Mouse (Mus musculus) testis, adult 2 months (tissue): ENCODE results near the gene Cacna2d1. TPM values are rescaled to one million over a fixed set of nuclear protein-coding genes. Genes with fewer than 3 reads are reported as not detected.

Experiments
- H3K27ac ChIP-seq: fragments of 200-500 bp; 2 replicates; pipeline ENCODE4 v1.5.1; 2012; ENCODE audit warnings: low read depth, low read length; ENCODE audit not compliant: control insufficient read depth, insufficient read depth
- H3K27me3 ChIP-seq: fragments of 200-500 bp; 2 replicates; pipeline ENCODE4 v1.6.1; 2012; ENCODE audit warnings: mild to moderate bottlenecking, low read length, moderate library complexity; ENCODE audit not compliant: control insufficient read depth, insufficient read depth
- H3K36me3 ChIP-seq: fragments of 200-500 bp; 2 replicates; pipeline ENCODE4 v1.6.1; 2012; ENCODE audit warnings: mild to moderate bottlenecking, low read length; ENCODE audit not compliant: control insufficient read depth, insufficient read depth
- H3K4me1 ChIP-seq: fragments of 200-500 bp; 2 replicates; pipeline ENCODE4 v1.6.1; 2012; ENCODE audit warnings: low read length; ENCODE audit not compliant: control insufficient read depth, insufficient read depth
- H3K4me3 ChIP-seq: fragments of 200-500 bp; 2 replicates; pipeline ENCODE4 v1.5.1; 2012; ENCODE audit warnings: low read depth, mild to moderate bottlenecking, low read length, moderate library complexity, mixed read lengths; ENCODE audit not compliant: control insufficient read depth
- CTCF ChIP-seq: fragments of 200-500 bp; IDR thresholded peaks from 2 replicates; pipeline ENCODE4 v1.5.1; 2012; ENCODE audit warnings: low read depth, mild to moderate bottlenecking, inconsistent platforms, low read length, moderate library complexity; ENCODE audit not compliant: control insufficient read depth, insufficient read depth, insufficient replicate concordance
- POLR2A ChIP-seq: fragments of 200-500 bp; IDR thresholded peaks from 2 replicates; pipeline ENCODE4 v1.6.1; 2012; ENCODE audit warnings: low read depth, mild to moderate bottlenecking, inconsistent platforms, low read length, moderate library complexity; ENCODE audit not compliant: control insufficient read depth
- polyA plus RNA-seq: library from polyadenylated mRNA; depleted of rRNA; stranded (reverse); fragments of >200 nt; gene quantifications from 2 replicates; pipeline ENCODE4 v1.2.3, GENCODE M21; 2012

Cacna2d1 gene
- polyA plus RNA-seq, 1 experiment: 1.5 TPM

- Histone ChIP-seq H3K27ac (no peak overlapping the region), H3K4me1 (no peaks in the 10 kb centered on the region), H3K4me3 (no peak overlapping the region), H3K27me3 (no peaks in the 10 kb centered on the region), H3K36me3 (no peaks in the 10 kb centered on the region)
- TF ChIP-seq POLR2A (no peak), CTCF (no peak)
Measured at GRCm38 (mm10) chr5:16199816-16200215, 265.3 kb downstream of the Cacna2d1 start.

GRCm38 (mm10) chr5:16221960-16222359 lies 287.5 kb downstream of the Cacna2d1 start:
- Histone ChIP-seq H3K4me3 (no peak overlapping the region), H3K27ac (no peak overlapping the region), H3K4me1 (no peaks in the 10 kb centered on the region), H3K36me3 (no peaks in the 10 kb centered on the region), H3K27me3 (no peaks in the 10 kb centered on the region)
- TF ChIP-seq CTCF: no peak
- no peak for TF ChIP-seq POLR2A

GRCm38 (mm10) chr5:16225359-16225758 lies 290.9 kb downstream of the Cacna2d1 start:
- Histone ChIP-seq H3K36me3 (no peaks in the 10 kb centered on the region), H3K27me3 (no peaks in the 10 kb centered on the region), H3K27ac (no peak overlapping the region), H3K4me1 (no peaks in the 10 kb centered on the region), H3K4me3 (no peak overlapping the region)
- TF ChIP-seq POLR2A (no peak), CTCF (no peak)

- TF ChIP-seq POLR2A (no peak), CTCF (no peak)
- Histone ChIP-seq H3K27ac (no peak overlapping the region), H3K27me3 (no peaks in the 10 kb centered on the region), H3K4me1 (no peaks in the 10 kb centered on the region), H3K4me3 (no peak overlapping the region), H3K36me3 (no peaks in the 10 kb centered on the region)
Measured at GRCm38 (mm10) chr5:16229384-16229783, 294.9 kb downstream of the Cacna2d1 start.

- H3K27ac ChIP-seq: no peak overlapping the region
- H3K4me1 ChIP-seq: no peaks in the 10 kb centered on the region
- H3K4me3 ChIP-seq: no peak overlapping the region
- TF ChIP-seq CTCF: no peak
- TF ChIP-seq POLR2A: no peak
- H3K27me3 ChIP-seq: no peaks in the 10 kb centered on the region
- H3K36me3 ChIP-seq: no peaks in the 10 kb centered on the region
Measured at GRCm38 (mm10) chr5:16231477-16231876, 297.0 kb downstream of the Cacna2d1 start.

- Histone ChIP-seq H3K4me3 (no peak overlapping the region), H3K36me3 (no peaks in the 10 kb centered on the region), H3K4me1 (no peaks in the 10 kb centered on the region), H3K27me3 (no peaks in the 10 kb centered on the region), H3K27ac (no peak overlapping the region)
- TF ChIP-seq POLR2A (no peak), CTCF (no peak)
Measured at GRCm38 (mm10) chr5:16234891-16235290, 300.4 kb downstream of the Cacna2d1 start.

GRCm38 (mm10) chr5:16235864-16236263 lies 301.4 kb downstream of the Cacna2d1 start:
- no peak overlapping the region for H3K4me3 ChIP-seq
- H3K27ac ChIP-seq: no peak overlapping the region
- no peaks in the 10 kb centered on the region for H3K36me3 ChIP-seq
- H3K27me3 ChIP-seq: no peaks in the 10 kb centered on the region
- H3K4me1 ChIP-seq: no peaks in the 10 kb centered on the region
- no peak for TF ChIP-seq POLR2A

GRCm38 (mm10) chr5:16236608-16237007 lies 302.1 kb downstream of the Cacna2d1 start:
- H3K27me3 ChIP-seq: no peaks in the 10 kb centered on the region
- no peak overlapping the region for H3K27ac ChIP-seq
- no peak overlapping the region for H3K4me3 ChIP-seq
- no peak for TF ChIP-seq CTCF
- no peak for TF ChIP-seq POLR2A
- no peaks in the 10 kb centered on the region for H3K4me1 ChIP-seq
- no peaks in the 10 kb centered on the region for H3K36me3 ChIP-seq
